Mouse (Mus musculus) embryonic facial prominence, embryonic 13.5 days (tissue): ENCODE results near the gene Faah. TPM values are rescaled to one million over a fixed set of nuclear protein-coding genes. Genes with fewer than 3 reads are reported as not detected.
A peak's percentile ranks its signal among the peaks of the same experiment; 100 is the strongest.

Experiments
- ATAC-seq: fragments of 200-750 bp; cut with Nextera tagmentation; 2 replicates; pipeline ENCODE4 v1.8.0; 2017; ENCODE audit warnings: low read depth; ENCODE audit not compliant: insufficient number of reproducible peaks, insufficient read depth, low FRiP score, low TSS enrichment
- H3K27ac ChIP-seq: fragments of 300-500 bp; sonication (generic); 2 replicates; pipeline ENCODE4 v1.5.1; 2015; ENCODE audit warnings: moderate library complexity, mild to moderate bottlenecking, inconsistent platforms
- H3K27me3 ChIP-seq: fragments of 300-500 bp; sonication (generic); 2 replicates; pipeline ENCODE4 v1.6.1; 2015; ENCODE audit warnings: mild to moderate bottlenecking, inconsistent platforms
- H3K36me3 ChIP-seq: fragments of 300-500 bp; sonication (generic); 2 replicates; pipeline ENCODE4 v1.6.1; 2015; ENCODE audit warnings: mild to moderate bottlenecking, inconsistent platforms
- H3K4me1 ChIP-seq: fragments of 300-500 bp; sonication (generic); 2 replicates; pipeline ENCODE4 v1.6.1; 2015; ENCODE audit warnings: inconsistent platforms
- H3K4me2 ChIP-seq: fragments of 300-500 bp; sonication (generic); 2 replicates; pipeline ENCODE4 v1.6.1; 2015; ENCODE audit warnings: moderate library complexity, mild to moderate bottlenecking, inconsistent platforms
- H3K4me3 ChIP-seq: fragments of 300-500 bp; sonication (generic); 2 replicates; pipeline ENCODE4 v1.5.1; 2015; ENCODE audit warnings: mild to moderate bottlenecking, inconsistent platforms
- H3K9ac ChIP-seq: fragments of 300-500 bp; sonication (generic); 2 replicates; pipeline ENCODE4 v1.6.1; 2015; ENCODE audit warnings: mild to moderate bottlenecking, inconsistent platforms
- H3K9me3 ChIP-seq: fragments of 300-500 bp; sonication (generic); 2 replicates; pipeline ENCODE4 v1.6.1; 2016; ENCODE audit warnings: inconsistent platforms
- WGBS: fragments of 180-500 bp; shearing (Covaris S2); methylation state at CpG from one replicate; pipeline ENCODE4 v1.1.7; 2015; ENCODE audit warnings: mixed read lengths; 5-methylcytosine and 5-hydroxymethylcytosine counted together
- polyA plus RNA-seq: library from polyadenylated mRNA; unstranded; fragments of >200 nt; fragmentation: Nextera tagmentation; extraction: Ambion mirVana; gene quantifications from 2 replicates; pipeline ENCODE4 v1.2.1, GENCODE M21; 2015

Faah gene
- polyA plus RNA-seq, 1 experiment from 2014 or later: 2.1 TPM

- H3K4me3 ChIP-seq: no peak overlapping the region
- H3K4me2 ChIP-seq: no peak overlapping the region
- no peaks in the 10 kb centered on the region for H3K4me1 ChIP-seq
- no peaks in the 10 kb centered on the region for H3K27me3 ChIP-seq
- ATAC-seq: no peak
- no peak overlapping the region for H3K9ac ChIP-seq
- WGBS: 81% methylated on average over 3 of the region's 3 CpGs
- H3K27ac ChIP-seq: no peak overlapping the region
- peaks cover 37% of the 10 kb centered on the region for H3K36me3 ChIP-seq
- no peaks in the 10 kb centered on the region for H3K9me3 ChIP-seq
These were observed 24.5 kb upstream of the Faah start for GRCm38 (mm10) chr4:116042186-116042585.

GRCm38 (mm10) chr4:116040466-116040865, 22.7 kb upstream of the Faah start:
- WGBS: 85% methylated on average over 2 of the region's 2 CpGs
- no peaks in the 10 kb centered on the region for H3K9me3 ChIP-seq
- ATAC-seq: no peak
- H3K27ac ChIP-seq: no peak overlapping the region
- H3K9ac ChIP-seq: no peak overlapping the region
- no peaks in the 10 kb centered on the region for H3K4me1 ChIP-seq
- no peak overlapping the region for H3K4me3 ChIP-seq
- H3K36me3 ChIP-seq: peaks cover 44% of the 10 kb centered on the region
- H3K4me2 ChIP-seq: no peak overlapping the region
- no peaks in the 10 kb centered on the region for H3K27me3 ChIP-seq

- WGBS: 87% methylated on average over 5 of the region's 5 CpGs
- Histone ChIP-seq H3K36me3 (peaks cover 47% of the 10 kb centered on the region), H3K4me1 (no peaks in the 10 kb centered on the region), H3K27ac (no peak overlapping the region), H3K4me2 (no peak overlapping the region), H3K27me3 (no peaks in the 10 kb centered on the region), H3K4me3 (no peak overlapping the region), H3K9me3 (no peaks in the 10 kb centered on the region), H3K9ac (no peak overlapping the region)
- ATAC-seq: no peak
These were observed 15.6 kb upstream of the Faah start for GRCm38 (mm10) chr4:116033374-116033773.

DNA sequence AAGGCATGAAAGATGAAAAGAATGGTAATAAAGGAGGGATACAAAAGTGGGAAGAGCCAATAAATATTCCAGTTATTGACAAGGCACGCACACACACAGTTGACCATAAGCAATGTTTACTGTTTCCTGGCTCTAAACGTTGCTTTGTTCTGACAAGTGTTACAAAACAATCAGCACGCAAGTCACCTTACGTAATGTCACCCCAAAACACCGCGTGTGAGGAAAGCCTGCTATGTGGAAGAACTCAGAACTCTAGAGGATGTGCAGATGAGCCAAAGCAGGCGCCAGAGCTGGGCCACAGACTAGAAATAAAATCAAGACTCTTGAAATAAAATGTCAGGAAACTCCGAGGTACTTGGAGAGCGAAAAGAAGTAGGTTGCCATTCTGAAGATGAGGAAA, 15.2 kb upstream of the Faah start:
- Histone ChIP-seq H3K4me2 (no peak overlapping the region), H3K9ac (no peak overlapping the region), H3K9me3 (no peaks in the 10 kb centered on the region), H3K27me3 (no peaks in the 10 kb centered on the region), H3K36me3 (peaks cover 47% of the 10 kb centered on the region), H3K4me3 (no peak overlapping the region), H3K27ac (no peak overlapping the region), H3K4me1 (no peaks in the 10 kb centered on the region)
- no peak for ATAC-seq
- 92% methylated on average over 9 of the region's 9 CpGs for WGBS

DNA sequence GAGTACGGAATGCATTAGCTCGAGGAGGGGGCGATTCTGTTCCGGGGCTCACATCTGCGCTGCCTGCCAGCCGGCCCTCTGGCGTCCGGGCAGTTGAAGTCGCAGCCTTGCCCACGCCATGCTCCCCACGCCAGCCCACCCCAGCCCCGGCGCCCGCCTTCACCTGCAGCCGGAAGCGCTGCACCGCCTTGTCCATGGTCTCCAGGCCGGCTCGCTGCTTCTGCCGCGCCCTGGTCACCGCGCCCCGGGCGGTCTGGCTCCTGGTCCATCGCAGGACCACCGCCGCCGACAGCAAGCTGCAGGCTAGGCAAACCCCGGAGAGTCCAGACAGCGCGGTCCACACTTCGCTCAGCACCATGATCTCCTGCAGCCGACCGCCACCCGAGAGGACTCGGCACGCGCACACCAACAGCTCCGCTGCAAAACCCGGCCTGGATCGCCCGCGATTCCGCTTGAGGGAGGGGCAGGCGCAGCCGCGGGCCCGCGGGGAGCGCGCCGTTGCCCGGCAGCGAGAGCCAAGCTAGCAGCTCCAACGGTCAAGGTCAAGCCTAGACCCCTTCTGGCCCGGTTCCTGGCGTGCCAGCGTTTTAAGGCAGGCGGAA, 325 bp downstream of the Faah start:
- peak; percentile 62; the same call in 1 of the 2 replicates for ATAC-seq
- Histone ChIP-seq H3K9me3 (no peaks in the 10 kb centered on the region), H3K27ac (no peak overlapping the region), H3K4me2 (peak overlapping the region; percentile 100), H3K4me1 (peaks cover 20% of the 10 kb centered on the region), H3K9ac (peak overlapping the region; percentile 67), H3K36me3 (no peaks in the 10 kb centered on the region), H3K4me3 (peak overlapping the region; percentile 61), H3K27me3 (peaks cover 71% of the 10 kb centered on the region)
- WGBS: under 1% methylated on average over 60 of the region's 60 CpGs

- WGBS: 12% methylated on average over 16 of the region's 16 CpGs
- H3K4me1 ChIP-seq: peaks cover 20% of the 10 kb centered on the region
- H3K4me3 ChIP-seq: peak overlapping the region; percentile 61
- no peaks in the 10 kb centered on the region for H3K36me3 ChIP-seq
- no peak overlapping the region for H3K27ac ChIP-seq
- ATAC-seq: no peak
- H3K27me3 ChIP-seq: peaks cover 71% of the 10 kb centered on the region
- peak overlapping the region; percentile 100 for H3K4me2 ChIP-seq
- no peaks in the 10 kb centered on the region for H3K9me3 ChIP-seq
- H3K9ac ChIP-seq: peak overlapping the region; percentile 67
These were observed 845 bp downstream of the Faah start for GRCm38 (mm10) chr4:116016862-116017299.

DNA sequence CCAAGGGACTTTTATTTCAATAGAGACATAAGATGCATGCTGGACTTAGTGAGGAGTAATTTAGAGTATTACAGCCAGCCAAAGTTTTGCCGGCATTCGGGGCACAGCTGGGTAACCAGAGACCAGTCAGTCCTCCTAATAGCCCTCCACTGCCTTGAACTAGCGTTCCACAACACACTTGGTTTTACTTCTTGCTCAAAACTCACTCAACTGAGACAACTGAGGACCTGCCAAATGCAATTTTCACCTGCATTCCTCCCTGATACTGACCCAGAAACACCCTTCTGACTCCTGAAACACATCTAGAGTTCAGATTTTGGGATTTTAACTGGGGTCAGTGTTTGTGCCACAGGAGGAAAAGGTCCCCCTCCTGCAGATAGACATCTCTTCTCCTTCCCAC, 1.3 kb downstream of the Faah start:
- Histone ChIP-seq H3K4me2 (peak overlapping the region; percentile 100), H3K27ac (no peak overlapping the region), H3K9ac (no peak overlapping the region), H3K36me3 (no peaks in the 10 kb centered on the region), H3K27me3 (peaks cover 71% of the 10 kb centered on the region), H3K4me1 (peaks cover 20% of the 10 kb centered on the region), H3K4me3 (peak overlapping the region; percentile 61; the same call in 1 of the 2 replicates), H3K9me3 (no peaks in the 10 kb centered on the region)
- no peak for ATAC-seq
- 31% methylated on average over 3 of the region's 3 CpGs for WGBS

- H3K9me3 ChIP-seq: no peaks in the 10 kb centered on the region
- peaks cover 20% of the 10 kb centered on the region for H3K4me1 ChIP-seq
- ATAC-seq: no peak
- no peaks in the 10 kb centered on the region for H3K36me3 ChIP-seq
- H3K27ac ChIP-seq: no peak overlapping the region
- H3K4me3 ChIP-seq: no peak overlapping the region
- peaks cover 71% of the 10 kb centered on the region for H3K27me3 ChIP-seq
- WGBS: 46% methylated on average over 8 of the region's 8 CpGs
- H3K4me2 ChIP-seq: no peak overlapping the region
- H3K9ac ChIP-seq: no peak overlapping the region
These were observed 1.7 kb downstream of the Faah start for GRCm38 (mm10) chr4:116015996-116016395.

DNA sequence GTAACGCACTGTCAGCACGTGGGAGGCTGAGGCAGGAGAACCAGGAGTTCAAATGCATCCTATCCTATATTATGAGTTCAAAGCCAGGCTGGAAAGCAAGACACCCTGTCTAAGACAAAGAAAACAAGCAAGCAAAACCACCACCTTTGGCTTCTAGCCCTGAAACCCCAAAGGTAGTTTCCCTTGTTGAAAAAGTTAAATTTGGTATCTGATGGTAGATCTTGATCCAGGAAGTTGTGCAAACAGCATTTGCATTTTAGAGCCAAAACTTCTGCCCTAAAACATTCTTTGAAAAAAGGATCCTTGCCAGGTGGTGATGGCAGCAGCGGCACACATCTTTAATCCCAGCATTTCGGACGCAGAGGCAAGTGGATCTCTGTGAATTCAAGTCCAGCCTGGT, 2.2 kb downstream of the Faah start:
- H3K4me3 ChIP-seq: no peak overlapping the region
- no peaks in the 10 kb centered on the region for H3K9me3 ChIP-seq
- no peak overlapping the region for H3K27ac ChIP-seq
- peaks cover 20% of the 10 kb centered on the region for H3K4me1 ChIP-seq
- no peak overlapping the region for H3K4me2 ChIP-seq
- no peak for ATAC-seq
- H3K27me3 ChIP-seq: peaks cover 71% of the 10 kb centered on the region
- H3K9ac ChIP-seq: no peak overlapping the region
- 81% methylated on average over 5 of the region's 5 CpGs for WGBS
- no peaks in the 10 kb centered on the region for H3K36me3 ChIP-seq

- Histone ChIP-seq H3K27me3 (peaks cover 19% of the 10 kb centered on the region), H3K9me3 (no peaks in the 10 kb centered on the region), H3K9ac (no peak overlapping the region), H3K4me1 (peaks cover 10% of the 10 kb centered on the region; the same call in 1 of the 2 replicates), H3K4me3 (no peak overlapping the region), H3K27ac (no peak overlapping the region), H3K36me3 (no peaks in the 10 kb centered on the region), H3K4me2 (no peak overlapping the region)
- no peak for ATAC-seq
- 59% methylated on average over 8 of the region's 8 CpGs for whole genome bisulfite sequencing
These were observed 7.5 kb downstream of the Faah start for GRCm38 (mm10) chr4:116010186-116010585.

- Histone ChIP-seq H3K36me3 (no peaks in the 10 kb centered on the region), H3K4me1 (no peaks in the 10 kb centered on the region), H3K27me3 (peaks cover 3% of the 10 kb centered on the region; the same call in 1 of the 2 replicates), H3K27ac (no peak overlapping the region), H3K4me3 (no peak overlapping the region), H3K9me3 (no peaks in the 10 kb centered on the region), H3K9ac (no peak overlapping the region), H3K4me2 (no peak overlapping the region)
- no peak for ATAC-seq
- 74% methylated on average over 4 of the region's 4 CpGs for WGBS
These were observed 16.5 kb downstream of the Faah start for GRCm38 (mm10) chr4:116001206-116001605.

DNA sequence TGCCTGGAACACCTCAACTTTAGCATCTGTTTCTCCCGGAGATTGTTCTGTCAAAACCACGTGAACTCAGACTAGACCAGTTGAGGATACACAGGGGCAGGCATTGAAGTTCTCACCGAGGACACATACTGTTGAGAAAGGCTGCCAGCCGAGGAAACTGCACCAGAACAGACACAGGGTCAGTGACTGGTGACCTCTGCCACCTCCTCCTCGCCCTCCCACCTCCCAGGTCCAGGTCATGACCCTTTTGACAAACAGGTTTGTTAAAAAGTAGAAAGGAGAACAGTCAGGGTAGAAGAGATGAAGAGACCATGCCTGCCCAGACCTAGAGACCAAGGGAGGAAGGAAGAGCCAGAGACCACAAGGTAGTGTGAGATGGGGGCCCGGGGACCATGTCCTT, 17.1 kb downstream of the Faah start:
- no peaks in the 10 kb centered on the region for H3K9me3 ChIP-seq
- H3K27ac ChIP-seq: no peak overlapping the region
- H3K9ac ChIP-seq: no peak overlapping the region
- no peaks in the 10 kb centered on the region for H3K4me1 ChIP-seq
- no peak for ATAC-seq
- WGBS: 38% methylated on average over 6 of the region's 6 CpGs
- no peak overlapping the region for H3K4me2 ChIP-seq
- no peak overlapping the region for H3K4me3 ChIP-seq
- H3K27me3 ChIP-seq: peaks cover 3% of the 10 kb centered on the region
- H3K36me3 ChIP-seq: no peaks in the 10 kb centered on the region
